Mouse (Mus musculus): ENCODE measurements at regions not wholly inside any gene's neighbourhood (a gene's known extent, or its start where the extent isn't known, plus 50 kb on each side); places are given as distances from the start of the nearest gene placed in this dataset.

- TF ChIP-seq POLR2A (IDR thresholded peaks at IDR 0.05; ENCODE audit: low read depth, low read length) (no peak), CTCF (conservative IDR thresholded peaks at IDR 0.05; ENCODE audit: insufficient read depth, insufficient read length, low read depth, low read length) (no peak)
- H3K27me3 ChIP-seq (replicated peaks; ENCODE audit: control insufficient read depth, insufficient read depth, low read length) = no peaks in the 10 kb centered on the region
- no peak overlapping the region for H3K4me3 ChIP-seq (ENCODE audit: insufficient read depth, low read depth, low read length)
- no peaks in the 10 kb centered on the region for H3K4me1 ChIP-seq (ENCODE audit: control insufficient read depth, insufficient read depth, low read length)
- no peaks in the 10 kb centered on the region for H3K36me3 ChIP-seq (ENCODE audit: control insufficient read depth, insufficient read depth, low read length)
- H3K27ac ChIP-seq (ENCODE audit: insufficient read depth, low read depth, low read length) = no peak overlapping the region
- DNase-seq = no peak
- WGBS = 86% methylated on average over 10 of the region's 10 CpGs
Observed at GRCm38 (mm10) chr7:113140011-113140438, 67.2 kb upstream of the Arntl start.

- TF ChIP-seq POLR2A (IDR thresholded peaks at IDR 0.05; ENCODE audit: low read depth, low read length) (no peak), CTCF (conservative IDR thresholded peaks at IDR 0.05; ENCODE audit: insufficient read depth, insufficient read length, low read depth, low read length) (no peak)
- no peak overlapping the region for H3K4me3 ChIP-seq (ENCODE audit: insufficient read depth, low read depth, low read length)
- no peaks in the 10 kb centered on the region for H3K27me3 ChIP-seq (replicated peaks; ENCODE audit: control insufficient read depth, insufficient read depth, low read length)
- no peaks in the 10 kb centered on the region for H3K36me3 ChIP-seq (ENCODE audit: control insufficient read depth, insufficient read depth, low read length)
- 57% methylated on average over 10 of the region's 10 CpGs for WGBS
- H3K27ac ChIP-seq (ENCODE audit: insufficient read depth, low read depth, low read length) = no peak overlapping the region
- H3K4me1 ChIP-seq (ENCODE audit: control insufficient read depth, insufficient read depth, low read length) = no peaks in the 10 kb centered on the region
- DNase-seq = no peak
Observed at GRCm38 (mm10) chr7:113141846-113142683, 65.2 kb upstream of the Arntl start.

GRCm38 (mm10) chr7:113143552-113143951 lies 63.7 kb upstream of the Arntl start:
- Histone ChIP-seq H3K27me3 (replicated peaks; ENCODE audit: control insufficient read depth, insufficient read depth, low read length) (no peaks in the 10 kb centered on the region), H3K4me1 (ENCODE audit: control insufficient read depth, insufficient read depth, low read length) (no peaks in the 10 kb centered on the region; the same call in 1 of the 2 replicates), H3K27ac (ENCODE audit: insufficient read depth, low read depth, low read length) (no peak overlapping the region), H3K4me3 (ENCODE audit: insufficient read depth, low read depth, low read length) (no peak overlapping the region), H3K36me3 (ENCODE audit: control insufficient read depth, insufficient read depth, low read length) (no peaks in the 10 kb centered on the region)
- whole genome bisulfite sequencing = 6% methylated on average over 7 of the region's 7 CpGs
- DNase-seq = peak; percentile 84
- peak; percentile 95 for TF ChIP-seq CTCF (conservative IDR thresholded peaks at IDR 0.05; ENCODE audit: insufficient read depth, insufficient read length, low read depth, low read length)
- TF ChIP-seq POLR2A (IDR thresholded peaks at IDR 0.05; ENCODE audit: low read depth, low read length) = no peak

- WGBS = 85% methylated on average over 8 of the region's 8 CpGs
- no peak for TF ChIP-seq CTCF (conservative IDR thresholded peaks at IDR 0.05; ENCODE audit: insufficient read depth, insufficient read length, low read depth, low read length)
Observed at GRCm38 (mm10) chr7:113145046-113145445, 62.2 kb upstream of the Arntl start.

GRCm38 (mm10) chr7:113146108-113146507 lies 61.2 kb upstream of the Arntl start:
- Histone ChIP-seq H3K27me3 (replicated peaks; ENCODE audit: control insufficient read depth, insufficient read depth, low read length) (no peaks in the 10 kb centered on the region), H3K27ac (ENCODE audit: insufficient read depth, low read depth, low read length) (no peak overlapping the region), H3K36me3 (ENCODE audit: control insufficient read depth, insufficient read depth, low read length) (no peaks in the 10 kb centered on the region), H3K4me3 (ENCODE audit: insufficient read depth, low read depth, low read length) (no peak overlapping the region), H3K4me1 (ENCODE audit: control insufficient read depth, insufficient read depth, low read length) (no peaks in the 10 kb centered on the region; the same call in 1 of the 2 replicates)
- TF ChIP-seq POLR2A (IDR thresholded peaks at IDR 0.05; ENCODE audit: low read depth, low read length) = no peak
- no peak for TF ChIP-seq CTCF (conservative IDR thresholded peaks at IDR 0.05; ENCODE audit: insufficient read depth, insufficient read length, low read depth, low read length)
- WGBS = 91% methylated on average over 2 of the region's 2 CpGs
- DNase-seq = no peak

More at GRCm38 (mm10) chr7:113145046-113145445, 62.2 kb upstream of the Arntl start:
- H3K27me3 ChIP-seq (replicated peaks; ENCODE audit: control insufficient read depth, insufficient read depth, low read length) = no peaks in the 10 kb centered on the region
- no peak overlapping the region for H3K4me3 ChIP-seq (ENCODE audit: insufficient read depth, low read depth, low read length)
- no peak overlapping the region for H3K27ac ChIP-seq (ENCODE audit: insufficient read depth, low read depth, low read length)
- H3K36me3 ChIP-seq (ENCODE audit: control insufficient read depth, insufficient read depth, low read length) = no peaks in the 10 kb centered on the region
- no peak for DNase-seq
- H3K4me1 ChIP-seq (ENCODE audit: control insufficient read depth, insufficient read depth, low read length) = no peaks in the 10 kb centered on the region; the same call in 1 of the 2 replicates

- peak; percentile 43 for DNase-seq
- H3K27ac ChIP-seq (ENCODE audit: insufficient read depth, low read depth, low read length) = no peak overlapping the region
- H3K27me3 ChIP-seq (replicated peaks; ENCODE audit: control insufficient read depth, insufficient read depth, low read length) = no peaks in the 10 kb centered on the region
- 83% methylated on average over 9 of the region's 9 CpGs for WGBS
- no peaks in the 10 kb centered on the region; the same call in 1 of the 2 replicates for H3K4me1 ChIP-seq (ENCODE audit: control insufficient read depth, insufficient read depth, low read length)
- no peak overlapping the region for H3K4me3 ChIP-seq (ENCODE audit: insufficient read depth, low read depth, low read length)
- TF ChIP-seq POLR2A (IDR thresholded peaks at IDR 0.05; ENCODE audit: low read depth, low read length) = no peak
- TF ChIP-seq CTCF (conservative IDR thresholded peaks at IDR 0.05; ENCODE audit: insufficient read depth, insufficient read length, low read depth, low read length) = no peak
- H3K36me3 ChIP-seq (ENCODE audit: control insufficient read depth, insufficient read depth, low read length) = no peaks in the 10 kb centered on the region
Observed at GRCm38 (mm10) chr7:113146526-113146925, 60.7 kb upstream of the Arntl start.

Data from kidney, adult 2 months (tissue).